Mouse (Mus musculus): ENCODE measurements around the gene Slc35c1.

DNA sequence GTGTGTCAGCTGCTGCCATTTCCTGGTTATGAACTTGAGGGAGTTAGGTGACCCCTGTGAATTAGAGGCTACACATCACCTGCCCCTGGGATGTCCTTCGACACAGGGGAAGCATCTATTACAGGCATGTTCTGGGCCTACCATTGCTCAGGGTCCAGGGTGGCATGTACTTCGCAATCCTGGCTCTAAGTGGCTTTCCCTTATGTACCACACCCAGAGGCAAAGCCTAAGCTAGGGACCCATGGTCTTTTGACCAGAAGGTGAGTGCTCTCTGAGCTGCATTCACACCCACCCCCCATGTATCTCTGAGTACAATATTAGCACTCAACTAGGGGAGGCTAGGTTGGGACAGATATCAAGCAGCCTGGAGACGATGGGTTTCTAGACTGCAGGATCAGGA is 34.6 kb upstream of the Slc35c1 start:
- TF ChIP-seq POLR2A (IDR thresholded peaks at IDR 0.05; ENCODE audit: borderline replicate concordance, extremely low read depth, low read depth, low read length) (no peak), CTCF (IDR thresholded peaks at IDR 0.05; ENCODE audit: insufficient read depth, low read length) (no peak)
